In the genomic region with DNA sequence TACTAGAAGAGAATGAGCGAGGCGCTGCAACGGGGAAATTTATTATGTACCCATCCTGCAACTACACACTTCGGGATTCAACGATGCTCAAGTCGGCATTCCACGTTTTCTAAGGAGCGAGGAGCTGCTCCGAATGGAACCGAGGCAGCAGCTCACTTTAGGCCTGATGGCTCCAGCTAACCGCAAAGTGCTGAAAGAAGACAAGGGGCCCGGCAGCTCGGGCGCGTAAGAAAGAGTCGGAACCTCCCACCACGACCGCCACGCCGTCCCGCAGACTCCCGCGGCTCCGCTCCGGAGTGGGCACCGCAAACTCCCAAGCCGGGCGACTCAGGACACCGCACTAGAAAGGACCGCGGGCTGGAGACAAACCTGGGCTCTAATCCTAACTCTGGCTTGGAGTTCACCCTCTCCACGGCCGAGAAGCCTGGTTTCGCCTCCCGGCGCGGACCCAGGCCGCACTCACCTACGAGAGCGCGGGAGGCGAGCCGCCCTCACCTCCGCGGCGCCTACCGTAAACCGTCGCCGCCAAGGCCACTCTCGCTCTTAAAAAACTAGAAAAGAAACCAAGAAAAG, we compare ENCODE assay signal across 8 mouse cellular contexts. TPM values are rescaled to one million over a fixed set of nuclear protein-coding genes. Genes with fewer than 3 reads are reported as not detected.
DNase-seq lines count a peak whose midpoint lies in the region; ATAC-seq lines count a peak whose summit lies in the region.

No protein-coding gene starts in this region.

- peak overlapping the region; percentile 82 for H3K27ac ChIP-seq in embryonic facial prominence, embryonic 12.5 days
- peak overlapping the region; percentile 97 for H3K27ac ChIP-seq in hindbrain, embryonic 10.5 days
- peak overlapping the region; percentile 70 for H3K27ac ChIP-seq in liver, embryonic 13.5 days
- peak overlapping the region; percentile 86 for H3K27ac ChIP-seq in neural tube, embryonic 13.5 days (replicated peaks)

- H3K36me3 ChIP-seq in embryonic facial prominence, embryonic 12.5 days, result no peaks in the 10 kb centered on the region
- no peaks in the 10 kb centered on the region for H3K36me3 ChIP-seq in hindbrain, embryonic 10.5 days
- peaks cover 1% of the 10 kb centered on the region; the same call in 1 of the 2 replicates for H3K36me3 ChIP-seq in liver, embryonic 13.5 days
- H3K36me3 ChIP-seq in neural tube, embryonic 13.5 days, result no peaks in the 10 kb centered on the region

- H3K4me2 ChIP-seq in embryonic facial prominence, embryonic 12.5 days (replicated peaks), result peak overlapping the region; percentile 95
- H3K4me2 ChIP-seq in liver, embryonic 13.5 days, result peak overlapping the region; percentile 87
- H3K4me2 ChIP-seq in neural tube, embryonic 13.5 days, result peak overlapping the region; percentile 98

- peak overlapping the region; percentile 98 for H3K4me3 ChIP-seq in embryonic facial prominence, embryonic 12.5 days
- H3K4me3 ChIP-seq in hindbrain, embryonic 10.5 days, result peak overlapping the region; percentile 99
- H3K4me3 ChIP-seq in liver, embryonic 13.5 days (replicated peaks), result peak overlapping the region; percentile 87
- peak overlapping the region; percentile 68 for H3K4me3 ChIP-seq in neural tube, embryonic 13.5 days

- under 1% methylated on average over 51 of the region's 51 CpGs for WGBS in embryonic facial prominence, embryonic 12.5 days
- under 1% methylated on average over 51 of the region's 51 CpGs for WGBS in hindbrain, embryonic 10.5 days
- under 1% methylated on average over 51 of the region's 51 CpGs for WGBS in liver, embryonic 13.5 days (ENCODE audit: insufficient replicate concordance)
- under 1% methylated on average over 51 of the region's 51 CpGs for WGBS in neural tube, embryonic 13.5 days

- DNase-seq in layer of hippocampus, adult 11-12 months (ENCODE audit: low spot score), result peak; percentile 22
- no peak for DNase-seq in layer of hippocampus, postnatal 14 days (ENCODE audit: low spot score in 2 of 2)
- peak; percentile 29 for DNase-seq in NIH3T3 (ENCODE audit: low read depth)
- no peak for DNase-seq in hindbrain, embryonic 10.5 days (ENCODE audit: low spot score)
- peak; percentile 21 for DNase-seq in liver, embryonic 13.5 days
- DNase-seq in cerebellum, postnatal 4 days (ENCODE audit: low spot score in 2 of 2), result no peak

- ATAC-seq in embryonic facial prominence, embryonic 12.5 days (ENCODE audit: insufficient number of reproducible peaks, insufficient read depth, low FRiP score, low TSS enrichment), result peak; percentile 19; the same call in 1 of the 2 replicates
- peak; percentile 13 for ATAC-seq in liver, embryonic 13.5 days (ENCODE audit: low read depth)
- peak; percentile 54 for ATAC-seq in neural tube, embryonic 13.5 days (ENCODE audit: low read depth)

- no peaks in the 10 kb centered on the region for H3K27me3 ChIP-seq in embryonic facial prominence, embryonic 12.5 days
- no peaks in the 10 kb centered on the region for H3K27me3 ChIP-seq in hindbrain, embryonic 10.5 days (ENCODE audit: insufficient read depth, poor library complexity, severe bottlenecking)
- no peaks in the 10 kb centered on the region for H3K27me3 ChIP-seq in liver, embryonic 13.5 days
- H3K27me3 ChIP-seq in neural tube, embryonic 13.5 days, result no peaks in the 10 kb centered on the region

- H3K4me1 ChIP-seq in embryonic facial prominence, embryonic 12.5 days, result peaks cover 17% of the 10 kb centered on the region
- H3K4me1 ChIP-seq in hindbrain, embryonic 10.5 days (replicated peaks), result peaks cover 26% of the 10 kb centered on the region
- H3K4me1 ChIP-seq in liver, embryonic 13.5 days (replicated peaks), result peaks cover 41% of the 10 kb centered on the region
- peaks cover 42% of the 10 kb centered on the region for H3K4me1 ChIP-seq in neural tube, embryonic 13.5 days (replicated peaks)

- peak overlapping the region; percentile 79 for H3K9ac ChIP-seq in embryonic facial prominence, embryonic 12.5 days
- H3K9ac ChIP-seq in liver, embryonic 13.5 days, result peak overlapping the region; percentile 92
- H3K9ac ChIP-seq in neural tube, embryonic 13.5 days, result peak overlapping the region; percentile 88

- no peaks in the 10 kb centered on the region for H3K9me3 ChIP-seq in embryonic facial prominence, embryonic 12.5 days
- H3K9me3 ChIP-seq in hindbrain, embryonic 10.5 days, result no peaks in the 10 kb centered on the region
- H3K9me3 ChIP-seq in liver, embryonic 13.5 days (replicated peaks), result no peaks in the 10 kb centered on the region
- no peaks in the 10 kb centered on the region for H3K9me3 ChIP-seq in neural tube, embryonic 13.5 days

RNA-seq across cellular contexts. Expression of a gene that starts 0.6 kb away (rescaled TPM):
- total RNA-seq in layer of hippocampus, postnatal 14 days (2021), result 10 to 100 TPM; 30.5 to 34.3 TPM
- polyA plus RNA-seq in embryonic facial prominence, embryonic 12.5 days (2016; fragmentation: Nextera tagmentation; extraction: Ambion mirVana), result 51.1 and 52.0 TPM in 2 replicates
- 41.8 and 42.7 TPM in 2 replicates for polyA plus RNA-seq in hindbrain, embryonic 10.5 days (2016; fragmentation: Nextera tagmentation; extraction: Ambion mirVana)
- polyA plus RNA-seq in liver, embryonic 13.5 days (2015; fragmentation: Nextera tagmentation; extraction: Ambion mirVana), result 18.1 and 20.3 TPM in 2 replicates
- polyA plus RNA-seq in neural tube, embryonic 13.5 days (2015; fragmentation: Nextera tagmentation; extraction: Ambion mirVana), result 54.0 and 54.1 TPM in 2 replicates

RNA-seq across cellular contexts. Expression of a gene that starts 0.7 kb away (rescaled TPM):
- 10 to 100 TPM; 42.1 to 44.5 TPM for total RNA-seq in layer of hippocampus, postnatal 14 days (2021)
- polyA plus RNA-seq in embryonic facial prominence, embryonic 12.5 days (2016; fragmentation: Nextera tagmentation; extraction: Ambion mirVana), result 77.8 and 81.0 TPM in 2 replicates
- 82.4 and 86.2 TPM in 2 replicates for polyA plus RNA-seq in hindbrain, embryonic 10.5 days (2016; fragmentation: Nextera tagmentation; extraction: Ambion mirVana)
- polyA plus RNA-seq in liver, embryonic 13.5 days (2015; fragmentation: Nextera tagmentation; extraction: Ambion mirVana), result 36.8 and 47.6 TPM in 2 replicates
- 80.5 and 97.9 TPM in 2 replicates for polyA plus RNA-seq in neural tube, embryonic 13.5 days (2015; fragmentation: Nextera tagmentation; extraction: Ambion mirVana)

Comparison
In these comparisons a context has a peak if more than half of its experiments do, and no peak if none do; other contexts are left out.
1. DNase-seq: peak in layer of hippocampus, adult 11-12 months (single experiment), NIH3T3 (single experiment) and liver, embryonic 13.5 days (single experiment); none in layer of hippocampus, postnatal 14 days (0 of 2), hindbrain, embryonic 10.5 days (single experiment) and cerebellum, postnatal 4 days (0 of 2).
2. Peak in every context shown above with its lines, with median percentiles within 50 percentile points of each other: ATAC-seq, H3K27ac ChIP-seq, H3K4me2 ChIP-seq, H3K4me3 ChIP-seq and H3K9ac ChIP-seq.